Mouse (Mus musculus): ENCODE results near the gene Pcyox1. TPM values are rescaled to one million over a fixed set of nuclear protein-coding genes. Genes with fewer than 3 reads are reported as not detected.

Pcyox1 gene
- polyA plus RNA-seq (2016; fragmentation: Nextera tagmentation; extraction: Ambion mirVana) = 41.5 and 45.9 TPM in 2 replicates

DNA sequence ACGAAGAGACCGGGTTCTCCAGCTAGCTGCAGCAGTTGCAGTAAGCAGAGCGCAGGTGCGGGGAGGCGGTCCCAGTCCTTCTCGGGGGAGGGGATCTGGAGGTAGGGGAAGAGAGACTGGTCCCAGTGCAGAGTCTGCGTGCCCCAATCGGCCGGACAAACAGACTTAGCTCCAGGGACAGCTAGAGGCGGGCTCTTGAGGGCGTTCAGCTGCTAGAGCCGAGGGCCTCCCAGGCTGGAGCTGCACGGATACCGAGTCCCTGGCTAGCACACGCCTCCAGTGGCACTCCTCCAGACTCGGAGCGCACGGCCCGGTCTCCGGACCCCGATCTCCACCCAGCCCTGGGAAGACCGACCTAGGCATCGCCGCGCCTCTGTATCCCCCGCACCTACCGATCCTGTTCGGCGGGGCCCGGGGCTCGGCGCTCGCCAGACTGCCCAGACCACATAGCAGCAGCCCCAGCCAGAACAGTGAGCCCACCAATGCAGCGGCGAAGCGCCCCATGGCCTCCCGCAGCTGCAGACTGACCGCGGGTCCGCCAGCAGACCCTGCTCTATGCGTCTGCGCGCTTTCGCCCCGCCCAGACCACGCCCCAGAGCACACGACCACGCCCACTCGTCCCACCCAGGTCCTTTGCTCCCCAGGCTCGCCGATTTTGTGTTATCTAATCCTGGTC lies at the start of gene Pcyox1:
Pcyox1 (minus strand) TSS at position 574 of the 676 bp plus-strand sequence.
- H3K27me3 ChIP-seq (replicated peaks) = peaks cover 5% of the 10 kb centered on the region; the same call in 1 of the 2 replicates
- WGBS (ENCODE audit: insufficient replicate concordance) = under 1% methylated on average over 51 of the region's 51 CpGs
- H3K9me3 ChIP-seq (replicated peaks) = no peaks in the 10 kb centered on the region
- H3K9ac ChIP-seq = peak within 1 kb of the TSS; percentile 81
- H3K36me3 ChIP-seq = peaks cover 24% of the 10 kb centered on the region
- H3K4me1 ChIP-seq = peaks cover 56% of the 10 kb centered on the region
- H3K4me2 ChIP-seq = peak within 1 kb of the TSS; percentile 88
- peak; percentile 89 for ATAC-seq
- H3K4me3 ChIP-seq = peak within 1 kb of the TSS; percentile 84
- H3K27ac ChIP-seq = peak within 1 kb of the TSS; percentile 82

DNA sequence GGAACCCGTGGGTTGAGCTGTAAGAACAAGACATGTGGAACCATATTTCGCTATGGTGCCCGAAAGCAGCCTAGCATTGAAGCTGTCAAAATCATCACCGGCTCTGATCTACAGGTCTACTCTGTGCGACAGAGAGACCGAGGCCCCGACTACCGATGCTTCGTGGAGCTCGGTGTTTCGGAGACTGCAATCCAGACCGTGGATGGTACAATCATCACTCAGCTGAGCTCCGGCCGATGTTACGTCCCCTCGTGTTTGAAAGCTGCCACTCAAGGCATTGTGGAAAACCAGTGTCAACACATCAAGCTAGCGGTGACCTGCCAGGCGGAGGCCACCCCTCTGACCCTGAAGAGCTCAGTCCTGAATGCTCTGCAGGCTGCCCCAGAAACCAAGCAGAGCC lies 48.6 kb upstream of the Pcyox1 start:
- 0 out of 2 replicates have a peak, but pooled peaks cover 4% of the 10 kb centered on the region for H3K4me1 ChIP-seq
- no peak overlapping the region for H3K27ac ChIP-seq
- peaks cover 90% of the 10 kb centered on the region for H3K36me3 ChIP-seq
- no peak overlapping the region for H3K9ac ChIP-seq
- no peaks in the 10 kb centered on the region for H3K9me3 ChIP-seq (replicated peaks)
- 87% methylated on average over 18 of the region's 18 CpGs for WGBS (ENCODE audit: insufficient replicate concordance)
- no peak overlapping the region for H3K4me2 ChIP-seq
- H3K4me3 ChIP-seq = no peak overlapping the region
- no peaks in the 10 kb centered on the region for H3K27me3 ChIP-seq (replicated peaks)
- no peak for ATAC-seq

DNA sequence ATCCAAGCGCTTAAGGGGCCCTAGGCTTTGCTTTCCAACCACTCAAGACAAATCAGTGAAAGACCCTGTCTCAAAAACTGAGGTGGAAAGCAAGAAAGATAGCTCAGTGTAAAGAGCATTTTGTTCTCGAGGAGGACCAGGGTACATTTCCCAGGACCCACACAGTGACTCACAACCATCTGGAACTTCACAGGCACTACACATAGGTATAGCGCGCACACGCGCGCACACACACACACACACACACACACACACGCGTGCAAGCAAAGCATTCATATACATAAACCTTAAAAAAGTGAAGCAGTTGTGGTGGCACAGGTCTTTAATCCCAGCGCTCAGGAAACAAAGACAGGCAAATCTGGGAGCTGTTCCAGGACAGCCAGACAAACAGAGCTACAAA lies 44.6 kb upstream of the Pcyox1 start:
- Histone ChIP-seq H3K27ac (no peak overlapping the region), H3K9ac (no peak overlapping the region), H3K4me3 (no peak overlapping the region), H3K9me3 (replicated peaks) (no peaks in the 10 kb centered on the region), H3K4me2 (no peak overlapping the region), H3K4me1 (peaks cover 19% of the 10 kb centered on the region), H3K36me3 (peaks cover 61% of the 10 kb centered on the region), H3K27me3 (replicated peaks) (no peaks in the 10 kb centered on the region)
- no peak for ATAC-seq
- 88% methylated on average over 10 of the region's 10 CpGs for WGBS (ENCODE audit: insufficient replicate concordance)

DNA sequence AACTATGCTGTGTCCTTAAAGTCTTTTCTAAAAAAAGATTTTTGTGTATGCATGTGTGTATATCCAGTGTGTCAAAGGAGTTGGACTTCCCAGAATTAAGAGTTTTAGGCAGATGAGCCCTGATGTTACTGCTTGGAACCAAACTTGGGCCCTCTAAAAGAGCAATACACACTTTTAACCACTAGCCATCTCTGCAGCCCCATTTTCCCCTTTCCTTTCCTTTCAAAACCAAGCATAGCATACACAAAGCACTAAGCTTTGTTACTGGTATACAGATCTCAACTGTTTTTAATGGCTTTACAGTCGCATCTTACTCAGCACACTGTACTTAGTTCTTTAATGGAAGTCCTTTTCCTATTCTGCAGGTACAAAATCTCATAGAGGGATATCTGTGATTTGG lies 42.6 kb upstream of the Pcyox1 start:
- Histone ChIP-seq H3K4me1 (peaks cover 19% of the 10 kb centered on the region), H3K27ac (no peak overlapping the region)
- 84% methylated on average over 1 of the region's 1 CpGs for WGBS (ENCODE audit: insufficient replicate concordance)

DNA sequence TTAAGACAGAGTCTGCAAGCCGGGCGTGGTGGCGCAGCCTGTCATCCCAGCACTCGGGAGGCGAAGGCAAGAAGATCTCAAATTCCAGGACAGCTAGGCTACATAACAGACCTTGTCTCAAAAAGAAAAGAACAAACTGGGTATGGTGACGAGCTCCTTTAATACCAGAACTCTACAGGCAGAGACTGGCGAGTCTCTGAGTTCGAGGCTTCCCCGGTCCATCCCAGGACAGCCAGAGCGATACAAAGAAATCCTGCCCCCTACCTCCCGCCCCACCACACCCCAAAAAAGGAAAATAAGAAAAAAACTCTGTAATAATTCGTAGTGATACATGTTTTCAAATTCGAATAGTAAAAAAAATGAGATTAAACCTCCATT lies 42.2 kb upstream of the Pcyox1 start:
- peak overlapping the region; percentile 88 for H3K4me2 ChIP-seq
- H3K27me3 ChIP-seq (replicated peaks) = no peaks in the 10 kb centered on the region
- 0 out of 2 replicates have a peak, but pooled peaks have one; percentile 4 for ATAC-seq
- peaks cover 59% of the 10 kb centered on the region for H3K36me3 ChIP-seq
- H3K9ac ChIP-seq = peak overlapping the region; percentile 90
- no peaks in the 10 kb centered on the region for H3K9me3 ChIP-seq (replicated peaks)
- 3% methylated on average over 13 of the region's 13 CpGs for WGBS (ENCODE audit: insufficient replicate concordance)
- H3K4me3 ChIP-seq = peak overlapping the region; percentile 89
- peaks cover 19% of the 10 kb centered on the region for H3K4me1 ChIP-seq
- peak overlapping the region; percentile 95 for H3K27ac ChIP-seq

More for the DNA sequence above, 42.6 kb upstream of the Pcyox1 start:
- no peaks in the 10 kb centered on the region for H3K27me3 ChIP-seq (replicated peaks)
- H3K36me3 ChIP-seq = peaks cover 59% of the 10 kb centered on the region
- peak overlapping the region; percentile 89 for H3K4me3 ChIP-seq
- no peaks in the 10 kb centered on the region for H3K9me3 ChIP-seq (replicated peaks)
- peak overlapping the region; percentile 90 for H3K9ac ChIP-seq
- peak overlapping the region; percentile 88 for H3K4me2 ChIP-seq
- ATAC-seq = no peak

DNA sequence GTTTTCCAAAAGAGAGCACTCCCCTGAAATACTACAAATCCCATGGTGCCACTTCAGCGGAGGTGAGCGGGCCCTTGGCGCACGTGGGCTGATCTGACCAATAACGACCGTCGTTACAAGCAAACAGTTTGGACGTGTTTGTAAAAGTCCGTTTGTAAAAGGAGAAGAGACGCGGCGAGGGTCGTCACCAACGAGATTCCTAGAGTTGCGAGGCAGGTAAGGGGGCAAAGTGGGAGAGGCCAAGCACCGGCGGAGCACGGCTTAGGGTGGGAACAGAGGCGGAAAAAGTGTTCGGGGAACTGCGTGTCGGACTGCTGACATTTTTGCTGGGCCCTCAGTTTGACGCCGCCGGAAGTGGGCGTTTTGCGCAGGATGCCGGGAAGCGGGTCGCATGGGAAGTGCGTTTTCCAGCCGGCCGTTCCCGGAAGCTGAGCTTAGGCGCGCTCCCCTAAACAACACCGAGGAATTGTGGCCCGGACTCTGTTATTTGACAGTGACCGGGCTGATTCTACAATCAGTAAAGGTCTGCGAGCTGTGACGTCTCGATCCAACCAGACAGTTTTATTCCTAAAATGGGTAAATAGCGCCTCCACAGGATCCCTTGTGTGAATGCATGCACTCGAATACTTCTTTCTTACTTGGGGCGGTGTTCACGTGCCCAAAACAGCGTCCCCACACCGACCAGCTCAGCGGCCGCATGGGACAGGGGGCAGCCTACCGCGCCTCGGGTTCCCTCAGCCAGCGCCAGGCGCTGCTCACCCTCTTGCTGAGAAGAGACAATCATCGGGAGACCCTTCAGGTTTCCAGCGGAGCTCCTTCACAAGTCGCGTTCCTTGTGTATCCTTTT lies 41.5 kb upstream of the Pcyox1 start, which contains the start of gene C87436:
C87436 (plus strand) TSS at position 103 of the 847 bp plus-strand sequence.
- peak within 1 kb of the TSS; percentile 89 for H3K4me3 ChIP-seq
- H3K4me1 ChIP-seq = peaks cover 19% of the 10 kb centered on the region
- H3K9ac ChIP-seq = peak within 1 kb of the TSS; percentile 90
- no peaks in the 10 kb centered on the region for H3K27me3 ChIP-seq (replicated peaks)
- peaks cover 58% of the 10 kb centered on the region for H3K36me3 ChIP-seq
- under 1% methylated on average over 59 of the region's 59 CpGs for WGBS (ENCODE audit: insufficient replicate concordance)
- peak within 1 kb of the TSS; percentile 95 for H3K27ac ChIP-seq
- H3K9me3 ChIP-seq (replicated peaks) = no peaks in the 10 kb centered on the region
- ATAC-seq = peak; percentile 92
- peak within 1 kb of the TSS; percentile 88 for H3K4me2 ChIP-seq

DNA sequence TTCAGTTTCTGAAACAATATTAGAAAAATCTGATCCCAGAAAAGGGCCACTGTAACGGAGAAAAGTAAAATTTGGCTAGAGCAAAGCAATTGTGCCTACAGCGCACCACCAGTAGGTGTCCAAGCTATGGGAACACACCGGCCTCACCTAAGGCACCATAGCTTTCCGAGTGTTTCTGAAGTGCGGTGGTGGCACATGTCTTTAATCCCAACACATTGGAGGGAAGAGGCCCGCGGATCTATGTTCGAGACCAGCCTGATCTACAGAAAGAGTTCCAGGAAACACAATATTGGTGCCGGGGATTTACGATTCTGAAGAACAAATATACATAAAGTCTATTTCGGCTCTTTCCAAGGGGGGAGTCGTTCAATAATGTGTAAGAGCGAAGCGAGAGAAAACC lies 40.8 kb upstream of the Pcyox1 start:
- Histone ChIP-seq H3K4me2 (peak overlapping the region; percentile 88), H3K27me3 (replicated peaks) (no peaks in the 10 kb centered on the region), H3K27ac (peak overlapping the region; percentile 95), H3K36me3 (peaks cover 59% of the 10 kb centered on the region), H3K9ac (peak overlapping the region; percentile 90), H3K4me1 (peaks cover 19% of the 10 kb centered on the region), H3K9me3 (replicated peaks) (no peaks in the 10 kb centered on the region), H3K4me3 (peak overlapping the region; percentile 89)
- WGBS (ENCODE audit: insufficient replicate concordance) = 3% methylated on average over 14 of the region's 14 CpGs
- ATAC-seq = peak; percentile 67

DNA sequence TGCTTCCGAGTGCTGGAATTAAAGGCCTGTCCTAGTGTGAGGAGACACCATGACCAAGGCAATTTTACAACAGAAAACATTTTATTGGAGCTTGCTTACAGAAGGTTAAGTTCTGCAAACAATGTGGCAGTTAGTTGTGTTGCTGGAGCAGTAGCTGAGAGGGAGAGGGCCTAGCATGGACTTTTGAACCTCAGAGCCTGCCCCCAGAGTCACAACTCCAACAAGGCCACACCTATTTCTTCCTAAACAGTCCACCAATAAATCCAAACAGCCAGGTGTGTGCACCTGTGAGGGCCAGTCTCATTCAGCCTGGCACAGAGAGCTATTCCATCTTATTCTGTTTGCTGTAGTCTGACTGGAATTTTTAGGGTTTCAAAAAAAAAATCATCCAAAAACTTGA lies 36.7 kb upstream of the Pcyox1 start:
- WGBS (ENCODE audit: insufficient replicate concordance) = 83% methylated on average over 1 of the region's 1 CpGs
- Histone ChIP-seq H3K27me3 (replicated peaks) (no peaks in the 10 kb centered on the region), H3K4me3 (no peak overlapping the region), H3K9ac (no peak overlapping the region), H3K4me1 (peaks cover 4% of the 10 kb centered on the region; the same call in 1 of the 2 replicates), H3K4me2 (no peak overlapping the region), H3K27ac (no peak overlapping the region), H3K36me3 (peaks cover 60% of the 10 kb centered on the region), H3K9me3 (replicated peaks) (no peaks in the 10 kb centered on the region)
- no peak for ATAC-seq

DNA sequence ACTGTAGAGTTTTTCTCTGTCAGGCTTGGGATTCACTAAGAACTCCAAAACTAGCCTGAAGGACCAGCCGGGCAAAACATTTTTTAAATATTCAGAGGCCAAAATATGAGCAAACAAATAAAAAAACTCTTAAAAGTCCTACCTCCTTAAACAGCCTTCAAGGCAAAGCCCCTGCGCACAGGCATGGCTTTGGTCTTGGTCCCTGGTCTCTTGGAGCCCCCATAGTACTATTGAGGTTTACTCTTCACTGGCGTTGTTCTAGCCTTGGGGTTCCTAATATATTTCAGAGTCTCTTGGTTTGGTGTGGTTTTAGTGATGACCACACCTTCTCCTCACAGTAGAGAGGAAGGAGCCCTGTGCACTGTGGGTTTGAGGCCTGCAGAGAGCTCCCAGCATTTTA lies 34.6 kb upstream of the Pcyox1 start:
- Histone ChIP-seq H3K9me3 (replicated peaks) (no peaks in the 10 kb centered on the region), H3K4me1 (no peaks in the 10 kb centered on the region), H3K4me3 (no peak overlapping the region), H3K27ac (no peak overlapping the region), H3K27me3 (replicated peaks) (no peaks in the 10 kb centered on the region), H3K36me3 (peaks cover 81% of the 10 kb centered on the region), H3K9ac (no peak overlapping the region), H3K4me2 (no peak overlapping the region)
- ATAC-seq = no peak
- WGBS (ENCODE audit: insufficient replicate concordance) = 77% methylated on average over 3 of the region's 3 CpGs

DNA sequence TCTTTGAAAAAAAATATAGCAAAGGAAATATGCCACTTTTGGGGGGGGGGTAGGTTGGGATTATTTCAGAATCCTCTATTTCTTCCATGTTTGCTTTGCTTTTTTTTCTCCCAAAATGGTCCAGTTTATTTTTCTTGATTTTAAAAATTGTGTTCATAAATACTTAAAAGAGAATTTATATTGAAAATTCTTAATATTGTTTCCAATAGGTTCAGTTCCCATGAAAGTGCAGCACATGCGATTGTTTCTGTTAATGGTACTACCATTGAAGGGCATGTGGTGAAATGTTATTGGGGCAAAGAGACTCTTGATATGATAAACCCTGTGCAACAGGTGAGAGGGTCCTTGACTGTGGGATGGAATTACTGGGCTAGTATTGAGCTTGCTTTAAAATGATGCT lies 29.4 kb upstream of the Pcyox1 start, which contains the start of gene Gm44790:
Gm44790 (plus strand) TSS at position 301 of the 400 bp plus-strand sequence.
- Histone ChIP-seq H3K4me3 (no peak within 1 kb of the TSS), H3K27ac (no peak within 1 kb of the TSS), H3K36me3 (peaks cover 77% of the 10 kb centered on the region), H3K4me2 (no peak within 1 kb of the TSS), H3K27me3 (replicated peaks) (no peaks in the 10 kb centered on the region), H3K4me1 (no peaks in the 10 kb centered on the region), H3K9ac (no peak within 1 kb of the TSS), H3K9me3 (replicated peaks) (no peaks in the 10 kb centered on the region)
- WGBS (ENCODE audit: insufficient replicate concordance) = 81% methylated on average over 1 of the region's 1 CpGs
- ATAC-seq = no peak

DNA sequence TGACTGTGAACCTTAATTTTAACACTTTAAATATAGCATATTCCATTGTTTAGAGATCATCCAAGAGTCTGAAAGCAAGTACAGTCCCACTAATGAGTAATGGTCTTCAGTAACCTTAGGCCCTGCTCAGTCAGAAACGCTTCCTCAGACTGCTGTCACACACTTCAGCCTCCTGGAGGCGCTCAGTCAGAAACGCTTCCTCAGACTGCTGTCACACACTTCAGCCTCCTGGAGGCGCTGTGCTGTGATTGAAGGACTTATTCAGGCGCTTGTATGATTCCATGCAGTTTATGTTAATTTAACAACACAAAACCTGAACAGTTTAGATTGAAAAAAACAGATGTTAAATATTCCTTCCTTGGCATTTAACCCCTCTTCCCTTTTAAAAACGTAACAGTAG lies 23.5 kb upstream of the Pcyox1 start:
- ATAC-seq = no peak
- no peaks in the 10 kb centered on the region for H3K9me3 ChIP-seq (replicated peaks)
- no peaks in the 10 kb centered on the region for H3K27me3 ChIP-seq (replicated peaks)
- no peak overlapping the region for H3K9ac ChIP-seq
- no peaks in the 10 kb centered on the region for H3K4me1 ChIP-seq
- WGBS (ENCODE audit: insufficient replicate concordance) = 78% methylated on average over 6 of the region's 6 CpGs
- H3K4me3 ChIP-seq = no peak overlapping the region
- no peak overlapping the region for H3K27ac ChIP-seq
- H3K4me2 ChIP-seq = no peak overlapping the region
- H3K36me3 ChIP-seq = peaks cover 79% of the 10 kb centered on the region

DNA sequence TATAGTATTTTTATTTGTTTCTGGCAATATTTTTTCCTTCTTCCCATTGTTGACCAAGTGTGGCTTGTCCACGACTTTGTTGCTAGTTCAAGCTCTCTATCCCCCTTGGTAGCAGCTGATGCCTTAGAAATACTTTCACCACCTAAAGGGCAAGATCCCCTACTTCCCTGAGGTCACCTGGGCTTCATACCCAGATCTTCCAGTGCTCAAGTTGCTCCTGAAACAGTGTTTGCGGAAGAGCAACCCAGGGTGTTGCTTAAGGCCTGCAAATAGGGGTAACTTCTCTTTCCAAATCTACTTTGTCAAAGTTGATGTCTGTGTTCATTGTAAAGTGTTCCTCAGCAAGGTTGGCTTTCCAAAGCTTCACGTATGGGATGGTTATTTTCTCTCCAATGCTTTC lies 22.3 kb upstream of the Pcyox1 start:
- Histone ChIP-seq H3K9ac (no peak overlapping the region), H3K4me2 (no peak overlapping the region), H3K9me3 (replicated peaks) (no peaks in the 10 kb centered on the region), H3K4me3 (no peak overlapping the region), H3K27me3 (replicated peaks) (no peaks in the 10 kb centered on the region), H3K4me1 (no peaks in the 10 kb centered on the region), H3K27ac (no peak overlapping the region), H3K36me3 (peaks cover 77% of the 10 kb centered on the region)
- no peak for ATAC-seq
- WGBS (ENCODE audit: insufficient replicate concordance) = 84% methylated on average over 3 of the region's 3 CpGs
